Mouse (Mus musculus) cerebellum, postnatal 25 days (tissue): ENCODE data around the gene Slc2a1.
A peak's percentile ranks its signal among the peaks of the same experiment; 100 is the strongest.

Source experiments
- DNase-seq, 2 experiments: peaks; one replicate each; pipeline ENCODE4 v3.0.0; 2021; ENCODE audit warnings: mixed read lengths in 2 of 2

The Slc2a1 gene

DNA sequence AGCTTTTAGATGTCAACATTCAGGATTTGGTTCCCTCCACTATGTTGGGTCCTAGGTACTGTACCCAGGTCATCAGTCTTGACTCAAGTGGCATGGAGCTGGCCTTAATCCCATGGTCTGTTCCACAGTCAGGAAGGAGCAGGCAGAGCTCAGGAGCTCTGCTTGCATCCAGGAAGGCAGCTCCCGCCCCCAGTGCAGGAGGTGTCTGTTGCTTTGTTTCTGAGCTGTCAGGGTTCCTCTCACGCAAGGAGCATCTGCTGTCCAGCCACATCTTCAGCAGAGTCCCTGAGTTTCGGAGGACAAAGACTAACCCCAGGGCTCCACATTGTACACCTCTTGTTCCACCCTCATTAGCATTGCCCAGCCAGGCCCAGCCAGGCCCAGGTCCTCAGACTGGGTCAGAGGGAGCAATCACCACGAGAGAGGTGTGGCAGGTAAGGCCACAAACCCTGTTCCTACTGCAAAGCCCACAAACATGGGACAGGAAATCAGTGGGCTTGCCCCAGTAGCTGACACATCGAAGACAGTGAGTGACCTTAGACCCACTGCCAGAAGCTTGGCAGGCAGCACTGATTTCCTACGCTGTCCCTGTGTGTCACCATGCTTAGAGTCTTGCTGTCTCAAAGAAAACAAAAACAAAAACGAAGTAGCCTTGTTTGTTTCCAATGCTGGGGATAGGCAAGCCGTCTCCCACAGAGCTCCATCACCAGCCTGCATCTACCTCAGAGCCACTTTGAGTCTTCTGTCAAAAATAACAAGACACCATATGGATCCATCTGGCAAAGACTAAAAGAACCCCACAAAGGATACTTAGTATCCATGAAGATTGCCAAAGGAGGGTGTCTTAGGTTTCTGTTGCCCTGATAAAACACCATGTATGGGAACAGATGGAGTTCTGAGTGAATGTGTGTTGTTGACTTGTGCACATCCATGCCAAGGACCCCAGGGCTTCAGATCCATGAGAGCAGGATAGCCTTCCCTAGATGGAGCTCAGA lies 10.0 kb upstream of the Slc2a1 start:
- no peak for DNase-seq

DNA sequence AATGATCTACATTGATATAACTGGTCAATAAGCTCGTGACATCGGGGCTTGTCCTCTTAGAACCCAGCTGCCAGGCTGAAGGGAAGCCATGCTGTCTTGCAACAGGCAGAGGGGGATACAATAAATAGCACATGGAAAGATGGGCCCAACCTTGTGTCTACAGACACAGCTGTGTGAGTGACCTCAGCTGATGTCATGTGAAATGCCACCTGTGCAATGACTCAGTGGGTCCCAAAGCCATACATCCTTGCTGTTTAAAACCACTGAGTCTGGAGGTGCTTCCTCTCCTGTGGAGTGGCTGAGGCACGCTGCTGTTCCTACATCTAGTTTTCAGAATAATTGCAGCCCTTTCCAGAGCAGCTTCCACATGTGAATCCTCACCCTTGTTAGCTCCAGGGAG lies 7.1 kb upstream of the Slc2a1 start:
- no peak for DNase-seq

DNA sequence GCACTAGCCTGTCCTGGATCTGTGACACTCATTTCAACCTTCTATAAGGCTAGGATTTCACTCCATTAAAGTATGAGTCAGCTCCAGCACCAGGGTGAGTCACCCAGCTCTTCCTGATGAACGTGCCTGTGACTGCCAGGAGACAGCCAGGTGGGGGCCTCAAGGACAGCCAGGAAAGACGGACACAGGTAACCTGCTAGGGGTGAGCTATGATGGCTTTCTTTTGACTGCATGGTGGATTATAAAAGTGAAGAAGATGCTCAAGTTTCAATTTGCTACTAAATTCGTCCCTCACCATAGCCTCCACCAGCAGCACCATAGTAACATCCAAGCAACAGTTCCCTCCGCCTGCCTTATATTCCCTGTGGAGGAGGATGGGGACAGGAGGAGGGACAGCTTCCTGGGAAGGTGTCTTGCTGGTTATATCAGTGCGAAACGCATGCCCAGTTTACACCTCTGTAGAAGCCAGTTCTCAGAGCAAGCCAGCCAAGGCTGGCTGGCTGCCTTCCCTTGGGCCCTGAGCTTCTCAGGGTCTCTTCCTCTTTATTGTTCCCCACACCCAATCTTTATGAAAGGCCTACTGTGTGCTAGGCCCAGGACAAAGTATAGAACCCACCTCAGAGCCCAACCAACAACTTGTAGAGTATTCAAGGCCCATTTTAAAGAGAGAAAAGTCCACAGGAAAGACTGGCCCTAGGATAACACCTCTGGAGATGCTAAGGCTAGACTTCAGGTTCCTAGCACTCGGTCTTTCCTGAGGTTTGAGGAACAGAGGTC lies 6.0 kb upstream of the Slc2a1 start:
- DNase-seq: peak in 1 of 2 experiments; percentile 42

DNA sequence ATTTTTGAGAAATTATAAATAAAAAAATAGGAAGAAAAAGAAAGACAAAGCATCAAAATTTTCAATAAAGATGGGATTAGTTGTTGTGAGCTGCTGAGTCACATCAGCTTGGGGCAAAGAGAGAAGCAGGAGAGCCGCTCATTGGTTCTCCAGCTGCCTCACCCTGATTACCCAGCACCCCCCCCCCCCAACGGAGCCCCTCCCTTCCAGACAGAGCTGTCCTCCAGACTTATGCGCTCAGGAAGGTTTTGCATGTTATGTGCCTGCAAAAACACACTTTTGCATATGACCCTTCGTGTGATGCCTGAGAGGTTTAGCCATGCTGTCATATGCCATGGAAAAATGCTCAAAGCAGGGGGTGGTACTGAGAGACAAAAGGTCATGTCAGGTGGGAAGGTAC lies 3.7 kb upstream of the Slc2a1 start:
- DNase-seq: no peak

DNA sequence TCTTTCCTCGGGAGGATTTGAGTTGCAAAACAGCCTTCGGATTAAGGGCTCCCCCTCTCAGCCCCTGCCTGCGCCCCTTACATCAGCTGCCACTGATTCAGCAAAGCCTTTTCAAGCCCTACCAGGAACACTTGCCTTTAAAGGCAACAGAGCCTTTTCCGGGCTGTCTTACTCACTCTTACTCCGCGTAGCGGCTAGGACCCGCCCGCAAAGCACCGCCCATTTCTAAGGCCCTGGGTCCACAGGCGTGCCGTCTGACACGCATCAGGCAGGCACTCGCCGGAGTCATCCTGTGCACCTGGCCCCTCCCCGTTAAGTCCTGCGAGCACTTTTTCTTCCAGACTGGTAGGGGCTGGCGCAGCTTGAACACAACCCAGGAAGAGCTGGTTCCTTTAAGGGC lies 2.8 kb upstream of the Slc2a1 start:
- DNase-seq: peak; percentile 44 to 58

DNA sequence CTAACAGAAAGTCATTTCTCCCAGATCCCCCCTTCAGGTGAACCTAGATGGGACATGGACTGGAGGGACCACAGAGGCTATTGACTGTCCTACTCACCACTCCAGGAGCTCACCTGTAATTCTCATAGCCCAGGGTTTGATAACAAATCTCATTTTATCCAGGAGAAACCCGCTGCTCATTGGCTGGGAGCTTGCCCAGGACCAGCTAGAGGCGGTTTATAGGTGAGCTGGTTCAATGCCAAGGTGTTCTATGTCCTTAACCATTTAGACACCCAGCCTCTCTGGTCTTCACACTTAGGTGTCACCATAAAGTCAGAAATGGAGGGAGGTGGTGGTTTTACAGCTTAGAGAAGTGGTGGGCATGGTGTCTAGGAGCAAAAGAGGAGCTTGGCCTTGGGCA lies 644 bp upstream of the Slc2a1 start:
- no peak for DNase-seq

DNA sequence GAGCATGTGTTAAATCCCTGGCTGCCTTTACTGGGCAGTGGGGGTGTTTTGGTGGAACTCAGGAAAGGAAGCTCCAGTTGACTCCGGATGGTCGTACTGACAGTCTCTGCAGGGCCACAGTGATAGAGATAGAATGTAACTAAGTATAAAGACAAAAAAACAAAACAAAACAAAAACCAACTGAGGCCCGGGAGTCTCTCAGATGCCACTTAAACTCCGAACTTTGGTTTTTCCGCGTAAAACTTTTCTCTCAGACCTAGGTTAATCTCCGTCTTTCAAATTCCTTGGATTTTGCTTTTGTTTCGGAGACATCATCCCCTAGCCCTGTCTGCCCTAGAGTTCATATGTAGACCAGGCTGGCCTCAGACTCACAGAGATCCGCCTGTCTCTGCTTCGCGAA lies 1.1 kb downstream of the Slc2a1 start:
- no peak for DNase-seq

DNA sequence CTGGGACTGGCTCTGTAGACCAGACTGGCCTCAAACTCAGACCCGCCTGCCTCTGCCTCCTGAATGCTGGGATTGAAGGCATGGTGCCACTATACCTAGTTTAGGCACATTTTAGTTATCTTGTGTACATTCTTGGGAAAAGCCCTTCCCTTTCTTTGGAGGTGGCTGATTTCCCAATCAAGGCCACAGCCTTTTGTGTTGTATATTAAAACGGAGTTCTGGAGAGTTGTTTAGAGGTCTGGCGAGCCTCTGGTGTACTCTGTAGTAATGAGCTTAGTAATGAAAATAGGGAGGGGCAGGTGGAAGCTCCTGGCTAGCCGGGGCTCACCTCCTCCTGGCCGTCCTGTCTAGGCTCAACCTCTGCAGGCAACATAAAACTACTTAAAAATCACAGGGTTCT lies 2.0 kb downstream of the Slc2a1 start:
- DNase-seq: no peak

DNA sequence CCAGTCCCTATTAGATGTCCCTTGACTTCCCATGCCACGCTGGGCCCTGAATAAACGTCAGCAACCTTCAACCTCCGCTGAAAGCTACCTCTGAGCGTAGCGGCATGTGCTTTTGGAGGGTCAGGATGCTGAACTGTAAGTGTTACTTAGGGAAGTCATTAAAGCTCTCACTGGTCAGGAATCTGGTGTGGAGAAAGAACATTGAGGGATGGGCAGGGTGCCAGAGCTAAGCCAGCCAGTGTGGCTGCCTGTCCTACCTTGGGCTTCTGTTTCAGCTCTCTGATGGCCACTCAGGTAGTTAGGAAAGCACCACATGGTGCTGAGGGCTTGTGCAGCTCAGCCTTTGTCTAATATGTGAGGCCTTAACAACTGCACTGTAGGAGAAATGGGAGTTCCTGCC lies 2.9 kb downstream of the Slc2a1 start:
- no peak for DNase-seq

DNA sequence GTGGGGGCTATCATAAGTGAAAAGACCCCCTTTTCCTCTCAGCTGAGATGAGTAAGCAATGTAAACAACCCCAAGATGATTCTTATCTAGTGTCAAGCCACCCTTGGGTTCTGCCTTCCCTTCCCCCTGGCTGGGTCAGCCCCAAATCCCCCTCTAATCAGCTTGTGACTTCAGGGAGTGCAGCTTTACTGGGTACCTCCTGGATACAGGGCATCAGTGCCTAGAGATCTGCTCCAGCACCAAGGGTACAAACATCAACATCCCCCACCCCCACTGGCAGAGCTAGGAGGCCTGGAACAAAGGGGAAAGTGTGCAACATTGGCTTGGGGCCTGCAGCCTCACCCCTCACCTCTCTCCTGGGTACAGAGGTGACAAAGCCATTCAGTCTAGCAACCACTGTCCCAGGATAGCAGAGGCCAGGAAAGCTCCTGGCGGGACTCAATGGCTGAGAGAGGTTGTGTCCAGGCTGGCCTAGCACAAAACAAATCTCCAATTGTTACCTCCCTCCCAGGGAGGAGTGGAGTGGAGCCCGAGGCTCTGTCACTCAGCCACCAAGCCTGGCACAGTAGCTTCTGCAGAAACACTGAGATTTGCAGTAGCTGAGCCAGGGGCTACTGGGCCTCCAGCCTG lies 3.9 kb downstream of the Slc2a1 start:
- no peak for DNase-seq

DNA sequence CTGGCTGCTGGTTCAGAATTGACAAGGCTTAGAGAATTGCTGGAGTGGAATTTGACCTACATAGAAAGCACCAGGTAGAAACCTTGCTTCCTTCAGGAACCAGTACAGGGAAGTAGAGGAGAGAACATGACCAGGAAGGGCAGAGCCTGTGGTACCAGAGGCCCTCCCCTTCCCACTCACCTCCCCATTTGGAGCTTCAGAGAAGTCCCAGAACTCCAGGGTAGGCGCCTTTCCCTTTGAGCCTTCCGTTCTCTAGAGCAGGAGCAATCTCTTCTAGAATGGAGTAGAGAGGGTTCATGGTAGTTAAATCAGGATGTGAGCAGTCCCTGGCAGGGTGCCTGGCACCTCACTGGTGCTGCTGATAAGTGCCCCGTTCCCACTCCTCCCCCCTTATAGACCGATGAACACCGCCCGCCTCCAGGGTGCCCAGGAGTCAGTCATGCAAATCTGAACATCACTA lies 7.1 kb downstream of the Slc2a1 start:
- no peak for DNase-seq

DNA sequence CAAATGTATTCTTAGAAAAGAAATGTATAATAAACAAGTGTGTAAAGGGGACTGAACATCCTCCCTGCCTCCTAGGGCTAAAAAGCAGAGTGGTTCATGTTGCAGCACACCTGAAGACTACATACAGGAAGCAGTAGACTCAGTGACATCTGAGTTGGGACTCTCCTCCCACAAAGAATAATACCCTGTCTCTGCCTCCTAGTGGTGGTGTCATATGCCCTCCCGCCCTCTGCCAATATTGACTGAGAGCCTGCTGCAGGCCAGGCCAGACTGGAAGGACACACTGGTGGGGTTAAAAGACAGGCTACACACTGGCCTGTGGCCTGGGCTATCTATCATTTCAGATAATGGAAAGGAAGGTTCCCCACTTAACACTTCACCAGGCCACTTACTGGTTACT lies 7.8 kb downstream of the Slc2a1 start:
- DNase-seq: no peak

DNA sequence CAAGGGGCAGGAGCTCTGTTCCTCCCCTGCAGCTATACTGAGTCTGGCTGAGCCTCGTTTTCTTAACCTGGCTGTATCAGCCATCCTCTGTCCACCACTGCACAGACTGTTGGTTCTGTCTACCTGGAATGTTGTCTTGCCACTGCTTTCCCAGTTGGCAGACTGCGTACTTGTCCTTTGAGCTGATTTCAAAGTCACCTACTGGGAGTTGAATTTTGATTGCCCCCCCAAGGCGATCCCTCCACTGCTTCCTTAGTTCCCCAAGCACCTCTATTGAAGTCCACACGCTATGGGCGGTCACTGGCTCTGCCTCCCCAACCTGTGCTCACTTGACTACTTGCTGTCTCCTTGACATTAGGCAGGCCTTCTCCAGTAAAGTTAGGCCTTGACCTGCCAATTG lies 9.1 kb downstream of the Slc2a1 start:
- DNase-seq: no peak

DNA sequence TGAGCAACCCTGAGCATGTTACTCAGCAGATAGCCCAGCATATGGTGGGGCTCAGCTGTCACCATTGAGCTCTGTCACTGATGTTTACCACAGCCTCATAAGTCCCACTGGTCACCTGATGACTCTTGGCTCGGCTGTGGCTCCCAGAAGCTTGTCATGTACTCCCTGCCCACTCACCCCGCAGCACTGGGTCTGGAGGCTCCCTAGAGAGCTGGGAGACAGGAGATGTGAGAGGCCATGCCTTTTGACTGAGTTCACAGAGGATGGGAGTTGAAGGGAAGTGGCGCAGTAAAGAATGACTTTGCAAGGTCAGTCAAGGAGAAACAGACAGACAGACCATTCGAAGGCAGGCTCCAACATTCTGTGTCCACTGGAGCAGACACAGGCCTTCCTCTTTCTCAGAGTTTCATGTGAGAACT lies 10.2 kb downstream of the Slc2a1 start:
- no peak for DNase-seq

DNA sequence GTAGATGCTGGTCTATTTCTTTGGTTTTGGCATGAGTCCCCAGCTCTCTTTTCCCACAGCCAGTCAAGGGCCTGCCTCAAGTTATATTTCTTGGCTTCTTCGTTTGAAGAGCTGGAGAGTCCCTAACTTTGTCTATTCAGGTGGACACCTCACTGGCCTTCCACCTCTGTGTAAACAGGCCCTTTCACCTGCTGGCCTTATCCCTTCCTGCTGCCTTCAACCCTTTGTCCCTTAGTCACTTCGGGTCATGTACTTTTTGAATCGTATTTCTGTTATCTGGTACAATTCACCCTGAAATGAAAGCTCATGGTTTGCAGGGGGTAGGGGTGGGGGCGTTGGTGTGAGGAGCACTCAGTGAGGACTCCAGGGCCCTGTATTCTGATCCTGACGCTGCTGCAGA lies 10.8 kb downstream of the Slc2a1 start:
- DNase-seq: no peak

DNA sequence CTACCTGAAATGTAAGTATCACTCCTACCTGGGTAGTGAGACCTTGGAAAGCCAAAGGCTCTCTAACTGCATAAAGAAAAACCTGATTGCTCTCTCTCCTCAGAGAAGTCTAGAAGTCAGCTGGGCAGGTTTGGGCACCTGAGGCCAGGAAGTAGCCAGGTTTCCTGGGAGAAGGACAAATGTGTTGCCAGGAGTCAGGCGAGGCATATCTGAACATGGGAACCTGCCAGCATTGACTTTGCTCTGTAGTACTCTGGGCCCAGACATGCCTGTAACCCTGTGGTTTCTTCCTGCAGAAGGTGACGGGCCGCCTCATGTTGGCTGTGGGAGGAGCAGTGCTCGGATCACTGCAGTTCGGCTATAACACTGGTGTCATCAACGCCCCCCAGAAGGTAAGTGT lies 11.6 kb downstream of the Slc2a1 start:
- DNase-seq: no peak

DNA sequence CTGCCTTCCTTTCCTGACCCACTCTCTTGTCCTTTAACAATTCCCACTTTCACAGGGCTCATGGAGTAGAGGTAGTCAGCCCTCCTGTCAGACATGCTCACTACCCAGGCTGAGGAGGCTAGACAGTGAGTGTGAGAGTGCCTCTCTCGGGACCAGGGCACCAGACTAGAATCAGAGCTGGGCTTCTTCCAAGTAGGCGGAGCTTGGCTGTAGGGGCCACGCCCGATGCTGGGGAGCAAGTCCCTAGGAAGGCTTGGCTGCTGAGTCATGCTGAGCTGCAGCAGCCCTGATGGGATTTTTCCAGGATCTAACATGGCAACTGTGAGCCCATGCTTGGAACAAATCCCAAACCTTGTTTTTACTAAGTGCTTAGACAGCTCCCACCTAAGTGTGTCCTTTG lies 12.7 kb downstream of the Slc2a1 start:
- peak in 1 of 2 experiments; percentile 49 for DNase-seq

DNA sequence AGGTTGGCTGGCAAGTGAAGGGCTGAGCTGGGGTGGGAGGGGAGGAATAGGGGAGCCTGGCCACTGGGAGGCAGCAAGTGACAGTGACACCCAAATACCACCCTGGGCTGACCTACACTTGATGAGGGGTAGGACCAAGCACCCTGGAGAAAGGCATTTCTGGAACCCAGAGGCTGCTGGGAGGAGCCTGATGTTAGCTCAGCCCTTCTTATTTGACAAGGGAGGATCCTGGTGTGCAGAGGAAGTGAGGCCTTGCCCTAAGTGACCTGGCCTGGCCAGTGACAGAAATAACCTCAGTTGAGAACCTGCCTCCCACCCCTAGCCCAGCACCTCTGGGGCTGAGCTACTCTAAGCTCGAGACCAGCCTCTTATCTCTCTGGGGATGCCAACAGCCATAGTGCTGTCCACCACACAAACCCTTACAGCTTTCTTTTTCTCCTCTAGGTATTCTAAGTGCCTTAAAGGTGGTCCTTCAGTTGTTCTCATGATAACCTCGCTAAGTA lies 16.3 kb downstream of the Slc2a1 start:
- no peak for DNase-seq

DNA sequence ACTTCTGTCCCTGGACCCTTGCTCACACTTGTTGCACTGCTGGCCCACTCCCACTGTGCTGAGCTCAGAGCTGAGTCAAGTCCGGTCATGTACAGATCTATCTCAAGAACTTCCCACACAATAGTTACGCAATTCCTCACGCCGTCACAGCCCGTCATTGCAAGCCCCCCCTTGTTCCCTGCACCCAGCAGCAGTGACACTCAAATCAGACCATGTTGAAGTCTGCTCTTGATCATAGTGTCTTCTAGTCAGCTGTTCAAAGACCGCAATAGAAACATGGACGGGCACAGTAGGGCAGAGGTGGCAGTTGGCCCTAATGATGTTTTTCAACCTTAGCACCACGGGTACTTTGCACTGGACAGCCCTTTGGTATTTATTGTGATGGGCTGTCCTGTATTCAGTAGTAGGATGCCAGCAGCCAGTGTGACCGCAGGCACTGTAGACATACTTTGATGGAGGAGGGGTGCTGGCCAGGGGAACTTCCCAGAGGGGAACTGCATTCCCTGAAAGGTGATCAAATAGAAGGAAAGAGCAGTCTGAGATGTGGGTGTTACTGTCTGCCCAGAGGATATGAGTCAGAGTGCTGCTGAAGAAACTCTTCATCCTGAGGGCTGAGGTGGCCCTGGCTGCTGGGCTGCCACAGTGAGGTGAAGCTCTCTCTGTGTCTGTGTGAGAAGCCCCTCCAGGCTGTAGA lies 17.2 kb downstream of the Slc2a1 start:
- no peak for DNase-seq

DNA sequence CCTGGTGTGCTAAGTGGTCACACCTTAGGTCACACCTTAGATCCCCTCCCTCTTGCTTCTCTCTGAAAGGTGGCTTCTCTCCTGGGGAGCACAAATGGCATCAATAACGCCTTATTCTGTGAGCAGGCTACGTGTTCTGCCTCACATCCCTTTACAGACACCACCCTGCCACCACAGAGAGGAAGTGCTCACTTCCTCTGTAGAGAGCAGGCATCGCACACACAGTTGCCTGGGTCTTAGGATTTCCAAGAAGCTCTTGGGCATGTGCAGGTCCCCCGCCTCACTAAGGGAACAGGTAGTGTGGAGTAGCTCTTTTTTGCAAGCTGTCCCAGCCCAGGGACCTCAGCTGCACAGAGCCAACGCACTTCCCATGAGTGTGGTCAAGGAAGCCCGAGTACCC lies 18.7 kb downstream of the Slc2a1 start:
- DNase-seq: no peak

DNA sequence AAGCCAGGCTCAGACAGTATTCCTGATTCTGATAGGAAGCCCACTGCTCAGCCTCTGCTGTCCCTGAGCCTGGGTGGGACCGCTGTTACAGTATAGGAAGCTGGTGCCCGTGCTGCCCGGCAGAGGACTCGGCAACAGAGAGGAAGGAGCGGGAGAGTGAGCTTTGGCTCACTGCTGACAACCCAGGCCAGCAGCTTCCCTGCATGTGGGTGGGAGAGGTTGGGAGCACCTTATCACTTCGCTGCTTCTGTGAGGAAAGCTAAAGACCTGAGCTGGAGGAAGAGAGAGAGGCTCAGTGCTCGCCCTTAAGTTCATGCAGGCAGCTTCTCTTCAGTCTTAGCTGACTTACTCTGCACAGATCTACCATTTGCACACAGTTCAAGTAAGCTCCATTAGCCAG lies 20.0 kb downstream of the Slc2a1 start:
- DNase-seq: no peak

DNA sequence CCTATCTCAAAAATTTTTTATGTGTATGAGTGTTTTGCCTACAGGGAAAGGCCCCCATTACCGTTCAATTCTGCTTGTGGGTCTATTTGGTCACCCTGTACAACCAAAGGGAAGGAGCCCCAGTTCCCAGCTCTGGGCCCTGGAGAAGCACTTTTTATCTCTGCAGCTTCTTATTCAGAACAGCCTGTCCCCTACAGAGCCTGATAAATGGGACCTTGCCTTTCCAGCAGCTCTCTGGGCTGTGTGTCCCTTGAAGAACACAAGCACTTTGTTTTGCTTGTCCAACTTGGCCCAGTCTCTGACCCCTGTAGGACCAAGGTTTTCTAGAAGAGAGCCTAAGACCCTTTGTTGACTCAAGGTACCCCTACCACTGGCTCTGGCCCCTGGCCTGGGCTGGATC lies 20.6 kb downstream of the Slc2a1 start:
- no peak for DNase-seq
